Mouse (Mus musculus): ENCODE data around the gene P2ry2.

P2ry2 gene

GRCm38 (mm10) chr7:101027623-101028443 lies 15.2 kb upstream of the P2ry2 start:
- in situ Hi-C loops (cut with MboI, MseI): no loop called here

- in situ Hi-C loops (cut with MboI, MseI): no loop called here
Observed at GRCm38 (mm10) chr7:101026836-101027235, 14.2 kb upstream of the P2ry2 start.

GRCm38 (mm10) chr7:101017492-101017891 lies 4.8 kb upstream of the P2ry2 start:
- in situ Hi-C loops (cut with MboI, MseI): no loop called here

GRCm38 (mm10) chr7:101017021-101017461 lies 4.4 kb upstream of the P2ry2 start:
- in situ Hi-C loops (cut with MboI, MseI): no loop called here

- in situ Hi-C loops (cut with MboI, MseI): no loop called here
Observed at GRCm38 (mm10) chr7:101014985-101015384, 2.3 kb upstream of the P2ry2 start.

GRCm38 (mm10) chr7:101014041-101014440 lies 1.4 kb upstream of the P2ry2 start:
- in situ Hi-C loops (cut with MboI, MseI): no loop called here

GRCm38 (mm10) chr7:101011681-101012367 lies 842 bp downstream of the P2ry2 start:
- in situ Hi-C loops (cut with MboI, MseI): no loop called here

- in situ Hi-C loops (cut with MboI, MseI): no loop called here
Observed at GRCm38 (mm10) chr7:101010741-101011140, 1.9 kb downstream of the P2ry2 start.

- in situ Hi-C loops (cut with MboI, MseI): no loop called here
Observed at GRCm38 (mm10) chr7:101006201-101006600, 6.5 kb downstream of the P2ry2 start.

- in situ Hi-C loops (cut with MboI, MseI): no loop called here
Observed at GRCm38 (mm10) chr7:101005119-101005518, 7.5 kb downstream of the P2ry2 start.

- in situ Hi-C loops (cut with MboI, MseI): no loop called here
Observed at GRCm38 (mm10) chr7:101003442-101004326, 9.0 kb downstream of the P2ry2 start.

GRCm38 (mm10) chr7:101002274-101002673 lies 10.4 kb downstream of the P2ry2 start:
- in situ Hi-C loops (cut with MboI, MseI): no loop called here

- in situ Hi-C loops (cut with MboI, MseI): no loop called here
Observed at GRCm38 (mm10) chr7:100999623-101000022, 13.0 kb downstream of the P2ry2 start.

- in situ Hi-C loops (cut with MboI, MseI): no loop called here
Observed at GRCm38 (mm10) chr7:100998578-100998960, 14.1 kb downstream of the P2ry2 start.

GRCm38 (mm10) chr7:100997951-100998577 lies 14.6 kb downstream of the P2ry2 start:
- in situ Hi-C loops (cut with MboI, MseI): no loop called here

- in situ Hi-C loops (cut with MboI, MseI): no loop called here
Observed at GRCm38 (mm10) chr7:100997215-100997614, 15.5 kb downstream of the P2ry2 start.

- in situ Hi-C loops (cut with MboI, MseI): no loop called here
Observed at GRCm38 (mm10) chr7:100995951-100996350, 16.7 kb downstream of the P2ry2 start.

- in situ Hi-C loops (cut with MboI, MseI): no loop called here
Observed at GRCm38 (mm10) chr7:100995260-100995864, 17.3 kb downstream of the P2ry2 start.

- in situ Hi-C loops (cut with MboI, MseI): no loop called here
Observed at GRCm38 (mm10) chr7:100993166-100993565, 19.5 kb downstream of the P2ry2 start.

GRCm38 (mm10) chr7:100991972-100992371 lies 20.7 kb downstream of the P2ry2 start:
- in situ Hi-C loops (cut with MboI, MseI): no loop called here
